Mouse (Mus musculus) G1E (cell line): ENCODE data around the gene Hoxb4. TPM values are rescaled to one million over a fixed set of nuclear protein-coding genes. Genes with fewer than 3 reads are reported as not detected.

Experiments used
- ATAC-seq: 2 replicates; pipeline ENCODE4 v1.8.0; 2016; ENCODE audit warnings: mild to moderate bottlenecking; ENCODE audit not compliant: insufficient number of reproducible peaks, poor library complexity, low FRiP score, severe bottlenecking; ENCODE audit errors: extremely low read depth
- DNase-seq: peaks from one replicate; pipeline ENCODE4 v3.0.0; 2012; ENCODE audit warnings: low spot score
- H3K27me3 ChIP-seq: 2 replicates; pipeline ENCODE4 v1.6.1; 2012; ENCODE audit warnings: mild to moderate bottlenecking, low read length, inconsistent platforms; ENCODE audit not compliant: insufficient read depth
- H3K36me3 ChIP-seq: replicated peaks from 2 replicates; pipeline ENCODE3; 2012; ENCODE audit warnings: mild to moderate bottlenecking, inconsistent platforms
- H3K4me1 ChIP-seq: 2 replicates; pipeline ENCODE4 v1.6.1; 2012; ENCODE audit warnings: low read depth, low read length, inconsistent platforms, mixed read lengths; ENCODE audit not compliant: insufficient read depth
- H3K4me3 ChIP-seq: 2 replicates; pipeline ENCODE4 v1.5.1; 2012; ENCODE audit warnings: low read depth, mild to moderate bottlenecking, inconsistent platforms, low read length, moderate library complexity, mixed read lengths
- H3K9me3 ChIP-seq: replicated peaks from 2 replicates; pipeline ENCODE4 v1.6.1; 2012; ENCODE audit warnings: inconsistent platforms
- CTCF ChIP-seq: IDR thresholded peaks from 2 replicates; pipeline ENCODE4 v1.5.1; 2012; ENCODE audit warnings: low read depth, low read length, inconsistent platforms, mixed read lengths
- GATA1 ChIP-seq: IDR thresholded peaks from 2 replicates; pipeline ENCODE4 v1.6.1; 2012; ENCODE audit warnings: borderline replicate concordance, low read length, inconsistent platforms, mixed read lengths
- GATA2 ChIP-seq: IDR thresholded peaks from 2 replicates; pipeline ENCODE4 v1.6.1; 2012; ENCODE audit warnings: low read depth, low read length, inconsistent platforms, borderline replicate concordance
- POLR2AphosphoS5 ChIP-seq: IDR thresholded peaks from 2 replicates; pipeline ENCODE4 v1.6.1; 2012; ENCODE audit warnings: low read depth, low read length, inconsistent platforms; ENCODE audit not compliant: insufficient replicate concordance
- TAL1 ChIP-seq: conservative IDR thresholded peaks from 2 replicates; pipeline ENCODE4 v1.6.1; 2012; ENCODE audit warnings: low read depth, low read length, inconsistent platforms, mixed read lengths
- polyA plus RNA-seq: library from polyadenylated mRNA; stranded (reverse); fragments of >175 nt; gene quantifications from 2 replicates; pipeline ENCODE4 v1.2.3, GENCODE M21; 2012
- total RNA-seq, 2 experiments: library from RNA; stranded (forward) in 1 of 2; stranded (reverse) in 1 of 2; fragments of 200-1000 nt in 1 of 2; fragments of >200 nt in 1 of 2; fragmentation: Nextera tagmentation in 1 of 2; gene quantifications; 2 replicates each; pipeline ENCODE4 v1.2.3; 2014 to 2017

Hoxb4 gene
- total and polyA plus RNA-seq, 3 experiments, result 0.03 TPM; not detected in 2

DNA sequence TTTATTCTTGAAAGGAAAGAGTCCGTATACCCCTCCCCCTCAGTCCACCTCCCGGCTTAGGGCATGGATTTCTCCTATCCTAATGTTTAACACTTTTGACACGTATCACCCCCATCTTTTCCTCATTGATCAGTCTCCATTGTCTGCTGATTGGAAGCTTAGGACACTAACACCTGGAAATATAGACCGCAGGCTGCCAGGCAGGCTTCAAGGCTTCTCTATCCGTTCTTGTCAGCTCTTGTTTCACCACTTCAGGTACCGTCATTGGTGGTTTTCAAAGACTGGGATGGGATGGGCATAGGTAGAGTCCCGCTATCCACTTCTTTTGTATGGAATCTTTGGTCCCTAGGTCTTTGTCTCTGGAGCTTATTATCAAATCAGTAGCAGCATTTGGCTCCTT, 9.1 kb downstream of the Hoxb4 start:
- DNase-seq, result no peak
- Histone ChIP-seq H3K9me3 (no peaks in the 10 kb centered on the region), H3K27me3 (peaks cover 35% of the 10 kb centered on the region), H3K4me3 (no peak overlapping the region), H3K4me1 (no peaks in the 10 kb centered on the region), H3K36me3 (no peaks in the 10 kb centered on the region)
- no peak for TF ChIP-seq GATA2
- TF ChIP-seq TAL1, result no peak
- no peak for TF ChIP-seq CTCF
- no peak for TF ChIP-seq GATA1
- TF ChIP-seq POLR2AphosphoS5, result no peak
- no peak for ATAC-seq

DNA sequence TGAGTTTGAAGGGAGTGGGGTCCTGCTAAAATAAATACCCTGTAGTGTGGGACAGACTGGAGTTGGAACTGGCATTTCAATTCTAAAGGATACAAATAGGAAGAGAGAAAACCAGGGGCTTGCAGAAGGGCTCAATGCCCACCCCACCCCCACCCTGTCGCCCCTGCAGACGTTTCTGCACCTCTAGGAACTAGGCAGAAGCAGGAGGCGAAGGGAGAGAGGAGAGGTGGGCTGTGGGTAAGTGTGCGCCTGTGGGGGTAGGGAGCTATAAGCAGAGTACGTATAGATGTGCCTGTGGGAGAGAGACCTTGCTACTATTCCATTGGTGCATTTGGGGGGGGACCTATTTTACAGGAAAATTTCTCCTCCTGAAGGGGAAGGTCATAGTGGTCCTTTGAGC, 9.7 kb downstream of the Hoxb4 start:
- TF ChIP-seq TAL1, result no peak
- no peak for TF ChIP-seq POLR2AphosphoS5
- no peak for TF ChIP-seq GATA2
- no peak for TF ChIP-seq GATA1
- no peak for TF ChIP-seq CTCF
- Histone ChIP-seq H3K27me3 (peaks cover 37% of the 10 kb centered on the region), H3K9me3 (no peaks in the 10 kb centered on the region), H3K4me3 (no peak overlapping the region), H3K36me3 (no peaks in the 10 kb centered on the region), H3K4me1 (no peaks in the 10 kb centered on the region)
- no peak for ATAC-seq
- DNase-seq, result no peak

DNA sequence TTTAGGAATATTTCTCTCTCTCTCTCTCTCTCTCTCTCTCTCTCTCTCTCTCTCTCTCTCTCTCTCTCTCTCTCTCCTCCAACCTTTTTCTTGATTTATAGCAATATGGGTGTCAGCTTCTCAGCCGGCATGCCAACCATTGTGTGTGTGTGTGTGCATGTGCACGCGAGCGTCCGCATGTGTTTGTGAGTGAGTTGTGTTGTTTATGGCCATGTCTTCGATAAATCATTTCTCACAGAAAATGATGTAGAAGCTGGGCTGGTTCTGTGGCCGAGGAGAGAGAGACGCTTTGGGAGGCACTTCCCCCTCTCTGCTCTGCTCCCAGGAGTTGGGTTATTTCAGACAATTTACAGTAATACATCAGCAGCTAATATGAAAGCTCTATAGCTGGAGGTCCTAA, 10.5 kb downstream of the Hoxb4 start:
- TF ChIP-seq TAL1, result no peak
- no peak for TF ChIP-seq GATA1
- DNase-seq, result no peak
- Histone ChIP-seq H3K4me1 (no peaks in the 10 kb centered on the region), H3K9me3 (no peaks in the 10 kb centered on the region), H3K36me3 (no peaks in the 10 kb centered on the region), H3K4me3 (no peak overlapping the region), H3K27me3 (peaks cover 45% of the 10 kb centered on the region)
- ATAC-seq, result no peak

DNA sequence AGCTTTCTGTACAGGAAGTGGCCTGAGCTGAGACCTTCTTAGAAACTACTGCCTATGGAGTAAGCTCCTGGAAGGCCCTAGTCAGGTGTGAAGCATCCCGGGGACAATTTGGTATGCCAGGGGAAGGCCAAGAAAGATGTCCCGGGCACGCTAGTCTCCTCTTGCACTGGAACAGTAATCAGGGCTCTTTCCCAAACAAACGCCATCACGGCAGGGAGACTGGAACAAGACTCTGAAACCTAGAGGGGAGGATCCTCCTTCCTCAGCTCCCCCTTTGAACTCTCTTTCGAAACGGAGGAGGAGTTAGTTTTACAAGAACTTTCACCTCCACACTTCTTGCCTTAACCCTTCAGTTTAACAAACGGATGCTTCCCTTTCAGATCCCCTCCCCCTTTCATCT, 14.0 kb downstream of the Hoxb4 start:
- Histone ChIP-seq H3K9me3 (no peaks in the 10 kb centered on the region), H3K4me3 (no peak overlapping the region), H3K36me3 (no peaks in the 10 kb centered on the region), H3K4me1 (no peaks in the 10 kb centered on the region), H3K27me3 (peaks cover 38% of the 10 kb centered on the region)
- DNase-seq (no peak), ATAC-seq (no peak)
- TF ChIP-seq POLR2AphosphoS5 (no peak), GATA2 (no peak), TAL1 (no peak), CTCF (no peak), GATA1 (no peak)

DNA sequence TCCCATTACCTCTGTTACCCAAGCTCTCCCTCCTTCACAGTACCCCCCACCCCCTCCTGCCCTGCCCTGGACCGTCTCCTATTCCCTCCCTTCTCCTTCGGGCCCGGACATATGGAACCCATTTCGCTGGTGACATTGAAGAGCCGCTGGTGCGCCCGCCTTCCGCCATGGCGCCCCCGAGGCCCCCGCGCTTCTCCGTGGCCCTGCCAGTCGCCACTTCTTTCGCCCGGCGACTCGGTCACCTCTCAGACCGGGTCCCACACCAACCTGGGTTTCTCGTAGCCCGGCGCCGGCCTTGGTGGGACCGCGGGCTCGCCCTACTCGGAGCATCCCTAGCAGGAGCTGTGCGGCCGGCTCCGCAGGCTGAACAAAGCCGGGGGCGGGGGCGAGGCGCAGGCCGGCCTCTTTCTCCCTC, 14.6 kb downstream of the Hoxb4 start:
- no peak for TF ChIP-seq GATA1
- no peak for TF ChIP-seq CTCF
- no peak for TF ChIP-seq POLR2AphosphoS5
- TF ChIP-seq GATA2, result no peak
- no peak for TF ChIP-seq TAL1
- DNase-seq (no peak), ATAC-seq (no peak)
- H3K27me3 ChIP-seq, result peaks cover 35% of the 10 kb centered on the region
- no peaks in the 10 kb centered on the region for H3K9me3 ChIP-seq
- no peaks in the 10 kb centered on the region for H3K36me3 ChIP-seq
- no peak overlapping the region for H3K4me3 ChIP-seq
- no peaks in the 10 kb centered on the region for H3K4me1 ChIP-seq

DNA sequence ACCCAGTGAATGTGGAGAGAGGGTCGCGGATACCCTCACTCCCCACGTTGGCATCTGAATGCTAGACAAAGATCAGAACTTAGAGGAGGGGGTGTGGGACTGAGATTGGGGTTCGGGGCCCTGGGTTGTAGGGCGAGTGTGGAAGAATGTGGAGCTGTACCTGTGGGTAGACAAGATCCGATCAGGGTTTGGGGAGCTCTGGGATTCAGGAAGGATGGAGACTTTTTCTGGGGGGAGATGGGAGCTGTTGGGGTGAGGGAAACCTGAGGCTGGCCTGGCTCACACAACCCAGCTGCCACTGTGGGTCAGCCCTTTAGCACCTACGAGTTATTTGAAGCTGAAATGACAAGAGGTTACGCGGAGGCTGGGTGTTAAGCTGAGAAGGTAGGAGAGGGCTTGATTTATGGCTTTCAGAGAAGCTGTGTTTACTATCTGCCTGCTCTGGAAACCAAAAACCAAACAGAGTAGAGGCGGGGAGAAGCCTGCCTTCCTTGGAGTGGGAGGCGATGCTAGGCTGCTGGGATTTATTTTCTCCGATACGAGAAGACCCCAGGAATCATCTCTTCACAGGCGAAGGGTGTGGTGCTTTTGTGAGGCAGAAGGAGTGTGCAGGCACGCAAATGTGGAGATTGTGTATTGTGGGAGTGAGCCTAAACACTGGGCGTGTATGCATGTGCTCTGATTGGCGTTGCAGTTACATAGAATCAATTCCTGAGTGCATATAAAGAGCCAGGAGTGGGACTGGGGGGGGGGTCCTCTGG, 15.4 kb downstream of the Hoxb4 start:
- no peaks in the 10 kb centered on the region for H3K4me1 ChIP-seq
- no peaks in the 10 kb centered on the region for H3K36me3 ChIP-seq
- TF ChIP-seq TAL1 (no peak), GATA2 (no peak), GATA1 (no peak), POLR2AphosphoS5 (no peak), CTCF (no peak)
- no peak for ATAC-seq
- H3K27me3 ChIP-seq, result peaks cover 35% of the 10 kb centered on the region
- no peaks in the 10 kb centered on the region for H3K9me3 ChIP-seq
- no peak overlapping the region for H3K4me3 ChIP-seq
- DNase-seq, result no peak

DNA sequence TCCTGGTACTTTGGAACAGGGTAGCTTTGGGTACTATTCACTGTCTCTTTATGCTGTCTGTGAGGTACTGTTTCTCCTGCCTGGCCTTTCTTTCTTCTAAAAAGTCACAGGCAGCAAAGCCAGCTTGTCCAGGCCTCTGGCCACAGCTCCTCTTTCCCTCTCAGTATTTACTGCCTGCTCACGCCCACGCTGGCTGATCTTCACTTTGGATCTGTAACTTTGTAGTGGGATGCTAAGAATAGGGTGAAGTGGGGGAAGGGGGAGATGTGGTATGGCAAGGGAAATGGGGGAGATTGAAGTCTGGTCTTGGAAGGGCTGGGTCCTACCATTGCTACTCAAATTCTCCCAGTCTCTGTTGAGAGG, 15.9 kb downstream of the Hoxb4 start:
- Histone ChIP-seq H3K27me3 (peaks cover 35% of the 10 kb centered on the region), H3K36me3 (no peaks in the 10 kb centered on the region), H3K9me3 (no peaks in the 10 kb centered on the region), H3K4me3 (no peak overlapping the region), H3K4me1 (no peaks in the 10 kb centered on the region)
- DNase-seq (no peak), ATAC-seq (no peak)
- TF ChIP-seq GATA1, result no peak
- no peak for TF ChIP-seq POLR2AphosphoS5
- no peak for TF ChIP-seq TAL1
- TF ChIP-seq CTCF, result no peak
- no peak for TF ChIP-seq GATA2
